16 mouse cellular contexts compared by ENCODE assay signal in genomic region chr6:86786545-86786944, GRCm38 (mm10). TPM values are rescaled to one million over a fixed set of nuclear protein-coding genes. Genes with fewer than 3 reads are reported as not detected.
DNase-seq lines count a peak whose midpoint lies in the region; TF ChIP-seq lines count a peak whose summit lies in the region.
"Had no signal": no experiment of that assay in that cellular context is flagged by ENCODE, and none has a peak within 500 bp of the region (broad histone marks: within the 10 kb centered on the region; RNA-seq: fewer than 3 reads in every experiment).

No protein-coding gene starts in this region.

- H3K4me2 ChIP-seq in CH12.LX (ENCODE audit: insufficient read depth, low read depth, poor library complexity, severe bottlenecking) = no peak overlapping the region

- TF ChIP-seq CTCF in CH12.LX (conservative IDR thresholded peaks at IDR 0.05 in 1 of 2, IDR thresholded peaks at IDR 0.05 in 1 of 2; ENCODE audit: low read depth in 2 of 2, low read length in 2 of 2) = no peak

- no peaks in the 10 kb centered on the region for H3K9me3 ChIP-seq in CH12.LX (replicated peaks; ENCODE audit: low read length)
- H3K9me3 ChIP-seq: G1E had no signal

- peaks cover 12 to 49% of the 10 kb centered on the region in 2 experiments for H3K4me1 ChIP-seq in CH12.LX (ENCODE audit: control insufficient read depth in 1 of 2, insufficient read depth in 2 of 2)

- intact Hi-C loops in gastrocnemius, postnatal 36 days (cut with DNase I) = no loop called here

- H3K36me3 ChIP-seq in CH12.LX (replicated peaks in 1 of 2; ENCODE audit: control insufficient read depth in 1 of 2, insufficient read depth in 1 of 2, low read length in 1 of 2) = no peaks in the 10 kb centered on the region
- H3K36me3 ChIP-seq: G1E had no signal

- dilution Hi-C loops in CH12.LX (cut with MboI; ENCODE audit: extremely low pct_ligation_motif_present, extremely low pct_unique_long_range_greater_than_20kb, low sequenced_read_pairs) = no loop called here

- TF ChIP-seq POLR2A in CH12.LX (IDR thresholded peaks at IDR 0.05; ENCODE audit: low read depth, low read length) = no peak

- H3K79me2 ChIP-seq in CH12.LX (replicated peaks; ENCODE audit: control insufficient read depth, extremely low read depth, insufficient read depth, poor library complexity, severe bottlenecking) = no peaks in the 10 kb centered on the region

- TF ChIP-seq EP300 in CH12.LX (IDR thresholded peaks at IDR 0.05; ENCODE audit: low read length) = peak; percentile 52; the same call in 1 of the 2 replicates

- in situ Hi-C loops in CH12.LX (cut with MboI; ENCODE audit: low pct_ligation_motif_present, low pct_unique_long_range_greater_than_20kb, low sequenced_read_pairs) = no loop called here

- DNase-seq in CH12.LX (ENCODE audit: extremely low read depth) = peak; percentile 65
- no peak for DNase-seq in gastrocnemius, postnatal 36 days
- DNase-seq: adrenal gland, adult 2 months; adrenal gland, adult 8-10 months; adrenal gland, postnatal 10 days; adrenal gland, postnatal 14 days; adrenal gland, postnatal 25 days; adrenal gland, postnatal 36 days; B cell, adult 2 months; cerebellum, adult 11 months; cerebellum, adult 11-12 months; cerebellum, adult 18-20 months; cerebellum, adult 2 months; cerebellum, adult 8-10 months had no signal

- H3K4me3 ChIP-seq in CH12.LX (replicated peaks in 1 of 3; ENCODE audit: low read depth in 2 of 3, low read length in 2 of 3, poor library complexity in 1 of 3) = no peak overlapping the region

- H3K27ac ChIP-seq in CH12.LX (ENCODE audit: insufficient read depth, low read depth) = no peak overlapping the region

- H3K27me3 ChIP-seq in CH12.LX (replicated peaks) = peaks cover 2% of the 10 kb centered on the region
- H3K27me3 ChIP-seq: Patski had no signal

- no peak for TF ChIP-seq RAD21 in CH12.LX (IDR thresholded peaks at IDR 0.05; ENCODE audit: low read depth, low read length)

- no peak overlapping the region for H3K9ac ChIP-seq in CH12.LX (ENCODE audit: insufficient read depth, low read depth)

TF ChIP-seq in CH12.LX, 34 proteins besides CTCF, POLR2A, EP300 and RAD21:
- TF ChIP-seq IRF4 (IDR thresholded peaks at IDR 0.05; ENCODE audit: low read depth, low read length) (peak; percentile 12; the same call in 1 of the 2 replicates), ETS1 (conservative IDR thresholded peaks at IDR 0.05; ENCODE audit: low read depth, low read length) (peak; percentile 68), ZNF384 (IDR thresholded peaks at IDR 0.05; ENCODE audit: low read depth, low read length) (peak; percentile 30; the same call in 1 of the 2 replicates), ELF1 (IDR thresholded peaks at IDR 0.05; ENCODE audit: low read depth, low read length) (no peak), BHLHE40 (IDR thresholded peaks at IDR 0.05; ENCODE audit: low read depth, low read length) (peak; percentile 44; the same call in 1 of the 2 replicates), NRF1 (IDR thresholded peaks at IDR 0.05; ENCODE audit: low read depth, low read length) (no peak)

RNA-seq across cellular contexts. Expression of gene Anxa4, which starts 6.8 kb away (rescaled TPM):
- total RNA-seq in CH12.LX (2012; rRNA removed) (10.7 and 10.8 TPM in 2 replicates), CH12.LX (2014; rRNA removed) (17.1 and 18.4 TPM in 2 replicates)
- polyA plus RNA-seq in CH12.LX (2012; ENCODE audit: insufficient read length, low read depth) = 13.7 and 18.1 TPM in 2 replicates
- total RNA-seq in gastrocnemius, postnatal 36 days (2021) = 10 to 100 TPM; 12.9 to 16.8 TPM

RNA-seq across cellular contexts. Expression of gene Gmcl1, which starts 53.4 kb away (rescaled TPM):
- total RNA-seq in CH12.LX (2012; rRNA removed) (7.8 and 8.4 TPM in 2 replicates), CH12.LX (2014; rRNA removed) (9.5 and 10.4 TPM in 2 replicates)
- polyA plus RNA-seq in CH12.LX (2012; ENCODE audit: insufficient read length, low read depth) = 8.8 and 9.9 TPM in 2 replicates
- total RNA-seq in gastrocnemius, postnatal 36 days (2021) = 1 to 10 TPM; 2.4 to 2.7 TPM
